Mouse (Mus musculus) natural killer cell, adult 2 months (primary cell): ENCODE results near the gene Nrcam.

Experiments used
- DNase-seq, 2 experiments: peaks; one replicate each; pipeline ENCODE4 v3.0.0; 2022; ENCODE audit warnings: low spot score in 2 of 2

Gene Nrcam

DNA sequence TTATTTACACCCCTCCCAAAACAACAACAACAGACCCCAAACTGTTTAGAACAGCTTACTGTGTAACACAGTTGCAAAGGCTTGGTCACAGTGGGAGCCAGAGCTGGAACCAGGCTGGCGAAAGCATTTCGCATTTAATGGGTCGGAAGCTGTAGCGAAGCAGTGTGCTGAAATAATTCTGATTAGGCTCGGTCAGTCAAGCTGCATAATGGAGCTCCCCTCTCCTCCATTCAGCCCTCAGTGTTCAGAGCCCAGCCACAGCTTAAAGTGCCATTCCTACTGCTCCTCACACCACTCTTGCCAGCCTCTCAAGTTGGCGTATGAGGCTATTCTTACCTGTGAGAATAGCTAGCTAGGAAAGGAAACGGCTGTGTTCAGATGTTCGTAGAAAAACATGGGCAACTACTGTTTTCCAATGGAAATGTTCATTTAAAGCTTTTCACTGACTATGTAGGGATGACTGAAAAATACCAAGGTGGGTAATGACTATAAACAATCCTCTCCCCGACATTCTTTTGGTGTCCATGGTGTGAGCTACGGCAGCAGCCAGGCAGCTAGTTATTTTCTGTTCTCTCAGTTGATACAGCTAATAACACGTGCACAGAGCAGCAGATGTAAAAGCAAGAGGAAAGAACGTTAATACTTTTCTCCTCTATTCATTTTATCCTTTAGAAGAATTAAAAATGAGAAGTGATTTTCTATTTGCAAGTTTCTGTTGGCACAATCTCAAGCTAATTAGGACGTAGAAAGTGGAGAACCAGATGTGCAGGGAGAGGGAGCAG is 108.6 kb downstream of the Nrcam start:
- no peak for DNase-seq

DNA sequence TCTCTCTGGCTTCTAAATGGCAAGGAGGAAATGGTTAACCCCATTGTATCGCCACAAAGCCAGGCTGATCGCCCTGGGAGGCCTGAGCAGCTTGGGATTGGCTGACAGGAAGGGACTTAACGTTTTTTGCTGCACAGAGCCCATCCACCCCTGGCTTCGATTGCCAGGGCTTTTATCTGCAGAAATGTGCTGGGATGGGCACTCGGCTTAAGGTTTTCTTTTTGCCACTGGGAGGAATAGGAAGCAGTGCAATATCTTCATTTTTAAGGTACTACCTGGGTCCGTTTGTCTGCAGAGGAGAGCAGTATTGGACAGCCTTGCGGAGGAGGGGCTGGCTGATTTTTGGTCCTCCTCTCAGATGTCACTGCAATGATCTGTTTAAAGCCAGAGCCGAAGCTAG is 110.2 kb downstream of the Nrcam start:
- no peak for DNase-seq

DNA sequence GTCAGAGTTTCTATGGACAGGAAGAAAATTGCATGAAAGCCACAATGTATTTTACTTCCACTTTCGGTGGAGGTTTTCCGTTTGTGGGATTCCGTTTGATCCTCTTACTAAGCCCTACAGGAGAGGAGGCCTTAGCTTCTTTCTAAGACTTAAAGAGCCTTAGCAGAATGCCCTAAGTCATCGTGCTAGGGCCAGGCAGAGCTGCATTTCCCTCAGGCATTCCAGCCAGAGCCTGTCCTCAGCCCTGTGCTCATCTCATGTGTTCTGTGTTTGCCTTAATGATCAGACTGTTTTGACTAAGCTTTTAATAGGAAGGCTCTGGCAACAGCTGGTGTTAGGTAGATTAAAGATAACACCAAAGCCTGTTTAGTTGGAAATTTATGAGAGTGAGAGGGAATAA is 111.5 kb downstream of the Nrcam start:
- no peak for DNase-seq

DNA sequence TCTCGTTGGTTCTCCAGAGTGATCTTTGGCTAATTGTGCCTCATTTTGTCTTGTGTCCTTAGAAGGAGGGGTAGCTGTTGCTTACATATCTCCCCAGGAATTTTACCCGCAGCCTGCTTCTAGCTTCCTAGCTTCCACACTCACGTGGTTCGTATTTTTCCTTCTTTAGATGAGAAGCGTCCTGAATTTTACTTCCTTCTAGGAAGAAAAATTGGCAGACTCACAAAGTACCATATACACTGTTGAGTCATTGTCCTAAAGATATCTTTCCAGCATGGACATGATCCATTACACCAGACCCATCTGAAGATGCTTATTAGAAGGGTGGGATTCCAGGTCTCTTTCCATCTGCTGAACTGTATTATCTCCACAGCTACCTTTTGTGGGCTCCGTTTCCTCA is 122.2 kb downstream of the Nrcam start:
- no peak for DNase-seq

DNA sequence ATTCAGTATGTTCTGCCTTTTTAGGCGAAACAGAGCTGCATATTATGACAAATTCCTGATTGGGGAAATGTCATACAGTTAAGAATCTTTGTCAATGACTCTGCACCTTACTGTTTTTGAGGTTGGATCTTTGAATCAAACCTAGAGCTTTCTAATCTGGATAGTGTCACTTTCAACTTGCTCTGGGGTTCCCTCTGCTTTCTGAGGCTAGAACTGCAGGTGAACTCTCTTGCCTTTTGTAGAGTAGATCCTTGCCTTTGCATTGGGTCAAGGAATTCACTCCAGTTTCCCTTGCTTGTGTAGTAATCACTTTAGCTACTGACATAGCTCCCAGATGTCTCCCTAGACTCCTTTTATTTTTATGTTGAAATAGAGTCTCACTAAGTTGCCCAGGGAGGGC is 123.1 kb downstream of the Nrcam start:
- no peak for DNase-seq

DNA sequence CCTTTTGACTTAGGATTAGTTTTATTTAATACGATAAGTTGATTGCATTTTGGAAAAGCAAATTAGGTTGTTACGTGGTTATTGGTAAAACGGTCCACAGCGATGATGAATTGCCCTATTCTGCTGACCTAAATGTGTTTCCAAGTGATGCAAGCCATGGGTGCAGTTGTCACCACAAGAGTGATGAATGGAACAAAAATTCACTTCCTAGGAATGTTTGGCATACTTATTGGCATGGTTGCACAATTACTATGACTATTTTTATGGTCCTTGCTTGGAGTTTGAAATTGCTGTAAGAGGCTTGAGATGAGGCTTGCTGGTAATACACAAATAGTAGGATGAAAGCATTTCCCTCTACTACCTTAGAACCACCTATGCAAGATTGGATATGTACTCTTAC is 125.1 kb downstream of the Nrcam start:
- no peak for DNase-seq

DNA sequence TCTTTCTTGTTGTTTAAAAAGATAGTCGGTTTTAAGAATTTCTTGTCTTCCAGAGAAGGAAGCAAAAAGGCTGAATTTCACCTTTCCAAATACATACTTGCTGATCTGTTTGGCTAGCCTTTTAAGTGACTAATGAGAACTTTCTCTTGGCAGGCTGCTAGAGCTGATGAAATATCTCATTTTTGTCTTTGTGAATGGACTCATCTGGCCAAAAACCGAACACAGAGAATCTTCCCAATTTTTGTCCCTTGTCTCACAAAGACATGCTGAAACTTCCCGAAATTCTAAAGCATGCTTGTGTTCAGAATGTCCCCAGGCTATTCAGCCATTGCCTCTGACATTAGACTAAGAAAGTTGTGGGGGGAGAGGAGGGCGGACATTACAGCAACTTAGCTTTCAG is 129.3 kb downstream of the Nrcam start:
- no peak for DNase-seq

DNA sequence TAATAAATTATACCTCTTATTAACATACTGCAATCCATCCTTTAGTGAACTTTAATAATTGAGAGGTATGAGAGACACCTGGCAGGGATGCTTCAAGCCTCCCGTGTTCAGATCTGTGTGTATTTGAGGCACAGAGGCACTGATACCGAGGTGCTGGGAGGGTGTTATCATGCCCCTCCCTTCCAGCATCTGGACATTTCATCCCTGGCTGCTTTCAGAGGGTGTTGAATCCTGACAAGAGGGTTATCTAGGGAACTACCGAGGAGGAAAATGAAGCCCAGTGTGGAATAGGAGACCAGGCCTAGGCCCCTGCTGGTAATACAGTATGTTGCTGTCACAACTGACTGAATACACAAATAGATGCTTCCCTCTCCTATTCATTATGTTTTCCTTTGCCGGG is 133.8 kb downstream of the Nrcam start:
- DNase-seq = no peak

DNA sequence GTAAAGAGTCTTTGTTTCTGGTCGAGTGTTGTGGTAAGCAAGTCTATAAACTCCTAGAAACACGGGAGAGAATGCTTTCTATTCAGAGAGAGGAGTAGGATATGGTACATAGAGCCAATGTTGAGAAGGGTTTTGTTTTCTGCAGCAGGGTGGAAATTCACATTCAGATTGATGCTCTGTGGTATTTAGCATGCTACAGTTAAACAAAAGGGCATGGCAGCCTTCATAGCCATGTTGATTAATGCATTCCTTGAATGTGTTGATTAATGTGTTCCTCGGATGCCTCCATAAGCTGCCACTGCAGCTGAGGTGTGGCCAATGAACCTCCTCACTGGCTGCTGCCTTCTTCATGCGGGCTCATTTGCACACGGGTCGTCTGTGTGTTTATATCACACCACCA is 134.3 kb downstream of the Nrcam start:
- DNase-seq = no peak

DNA sequence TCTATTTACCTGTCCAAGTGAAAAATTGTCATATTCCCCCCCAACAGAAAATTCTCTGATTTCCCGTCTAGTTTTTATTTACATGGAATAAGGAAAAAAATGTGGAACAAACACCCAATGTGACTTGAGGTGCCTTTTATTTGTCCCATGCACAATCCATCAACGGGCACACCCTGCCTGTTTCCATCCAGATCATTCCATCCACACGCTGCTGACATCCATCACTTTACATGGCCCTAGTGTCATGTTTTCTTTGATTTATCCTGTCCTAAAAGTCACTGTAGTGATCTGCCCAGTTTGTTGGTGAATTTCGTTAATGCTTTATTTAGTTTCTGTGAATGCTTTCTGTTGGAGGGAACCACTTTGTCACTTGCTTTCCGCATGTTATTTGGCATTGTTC is 142.4 kb downstream of the Nrcam start:
- DNase-seq = no peak

DNA sequence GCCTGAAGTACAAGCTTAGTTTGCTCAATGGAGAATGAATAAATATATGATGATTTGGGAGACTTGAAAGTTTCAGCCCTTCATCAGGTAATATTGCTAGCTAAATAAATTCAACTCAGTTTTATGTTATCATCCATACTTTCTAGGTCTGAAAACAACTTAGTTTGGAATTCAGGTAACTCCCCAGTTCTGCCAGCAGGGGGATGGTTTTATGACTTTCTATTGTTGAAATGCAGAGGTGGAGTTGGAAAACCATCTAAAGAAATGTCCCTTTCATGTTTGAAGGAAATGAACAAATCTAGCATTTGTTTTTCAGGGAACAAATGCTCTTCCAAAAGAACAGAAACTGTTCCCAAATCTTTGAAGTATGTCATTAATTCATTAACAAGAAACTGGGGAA is 146.7 kb downstream of the Nrcam start:
- no peak for DNase-seq

DNA sequence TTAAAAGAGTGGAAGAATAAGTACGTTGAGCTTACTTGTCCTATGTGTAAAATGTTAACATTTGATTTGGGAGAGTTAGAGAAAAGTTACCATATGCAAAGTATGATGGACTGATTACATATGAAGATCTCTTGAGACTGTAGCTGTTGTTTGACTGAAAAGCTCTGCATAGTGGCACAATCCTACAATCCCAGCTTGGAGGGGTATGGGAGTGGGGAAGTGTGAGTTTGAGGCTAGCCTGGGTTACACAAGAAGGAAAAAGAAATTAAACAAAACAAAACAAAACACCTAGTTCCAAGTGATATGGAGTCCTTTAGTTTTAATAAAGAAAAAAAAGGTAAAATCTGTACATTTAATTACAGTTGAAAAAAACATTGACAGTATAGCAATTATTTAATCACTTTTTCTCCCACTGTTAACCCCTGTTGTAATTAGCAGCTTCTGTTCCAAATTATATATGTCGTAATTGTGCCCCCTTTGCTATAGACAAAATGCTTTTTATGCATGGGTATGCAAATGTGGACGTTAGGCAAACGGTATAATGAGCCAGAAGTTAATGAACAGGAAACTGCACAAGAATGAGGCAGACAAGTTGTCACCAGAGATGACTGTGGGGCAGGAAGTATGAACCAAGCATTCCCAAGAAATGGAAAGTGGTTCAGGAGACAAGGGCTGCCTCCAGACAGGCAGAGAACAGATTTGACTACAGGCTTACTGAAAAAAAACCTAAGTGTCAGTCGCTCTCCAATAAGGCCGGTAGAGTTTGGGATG is 150.8 kb downstream of the Nrcam start:
- DNase-seq = no peak

DNA sequence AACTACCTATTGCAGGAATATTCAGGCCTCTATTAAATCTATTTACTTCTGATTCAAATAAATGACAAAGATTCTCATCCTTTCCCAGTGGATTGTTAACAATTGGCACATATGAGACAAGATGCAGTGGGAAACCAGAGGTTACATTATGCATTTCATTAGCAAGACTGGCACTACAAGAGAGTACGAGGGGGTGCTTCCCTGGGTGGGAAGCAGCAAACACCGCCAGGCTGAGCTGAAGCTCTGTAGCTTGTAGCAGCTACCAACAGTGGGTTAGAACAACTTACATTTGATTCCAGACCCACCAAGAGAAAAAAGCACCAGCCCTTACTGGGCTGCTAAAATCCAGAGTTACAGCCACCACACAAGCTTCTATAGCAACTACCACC is 151.3 kb downstream of the Nrcam start:
- DNase-seq = no peak

DNA sequence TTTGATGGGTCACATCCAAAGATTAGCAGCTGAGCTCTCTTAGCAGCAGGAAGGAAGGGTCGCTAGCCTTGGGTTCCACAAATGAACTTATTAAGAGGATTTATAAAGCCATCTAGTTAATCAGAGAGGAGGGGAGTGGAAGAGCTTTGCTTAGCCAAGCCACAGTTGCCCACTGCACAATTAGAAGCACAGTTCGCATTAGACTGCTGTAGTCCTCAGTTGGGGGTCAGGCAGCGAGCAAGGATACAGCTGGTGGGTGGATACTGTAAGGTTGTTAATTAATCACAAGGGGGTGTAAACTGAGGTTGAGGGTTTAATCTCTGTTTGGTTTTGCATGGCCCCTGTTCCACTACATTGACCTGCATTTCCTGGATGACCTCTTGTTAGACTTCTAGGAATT is 152.7 kb downstream of the Nrcam start:
- DNase-seq = no peak

DNA sequence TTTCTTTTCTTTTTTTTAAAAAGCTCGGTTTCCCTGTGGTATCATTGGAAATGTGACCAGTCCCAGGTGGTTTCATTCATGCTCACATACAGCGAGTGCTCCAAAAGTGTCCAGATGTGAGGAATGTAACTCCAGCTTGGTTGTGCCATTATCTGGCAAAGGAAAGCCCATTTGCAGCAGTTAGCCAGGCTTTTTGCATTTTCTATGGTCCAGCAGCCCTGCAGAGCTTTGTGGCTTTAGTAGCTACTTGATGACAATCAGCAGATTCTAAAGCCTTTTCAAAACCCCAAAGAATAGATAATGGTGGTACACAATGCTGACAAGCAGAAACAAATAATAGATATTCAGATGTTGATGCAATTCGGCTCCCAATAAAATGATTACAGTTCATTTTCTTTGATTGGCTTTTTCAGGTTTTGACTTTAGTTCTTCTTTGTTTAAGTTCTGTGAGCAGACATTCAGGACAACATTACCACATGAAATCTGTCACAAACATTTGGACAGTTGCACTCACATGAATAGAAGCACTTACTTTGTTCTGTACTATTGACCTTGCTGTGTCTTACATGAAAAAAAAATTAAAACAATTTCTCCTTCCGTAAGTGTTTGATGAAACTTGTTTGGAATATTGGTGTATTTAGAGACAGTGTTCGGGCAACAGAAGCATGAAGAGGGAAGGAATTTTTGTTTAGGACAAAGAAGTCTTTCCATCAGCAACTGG is 164.2 kb downstream of the Nrcam start:
- DNase-seq = no peak

DNA sequence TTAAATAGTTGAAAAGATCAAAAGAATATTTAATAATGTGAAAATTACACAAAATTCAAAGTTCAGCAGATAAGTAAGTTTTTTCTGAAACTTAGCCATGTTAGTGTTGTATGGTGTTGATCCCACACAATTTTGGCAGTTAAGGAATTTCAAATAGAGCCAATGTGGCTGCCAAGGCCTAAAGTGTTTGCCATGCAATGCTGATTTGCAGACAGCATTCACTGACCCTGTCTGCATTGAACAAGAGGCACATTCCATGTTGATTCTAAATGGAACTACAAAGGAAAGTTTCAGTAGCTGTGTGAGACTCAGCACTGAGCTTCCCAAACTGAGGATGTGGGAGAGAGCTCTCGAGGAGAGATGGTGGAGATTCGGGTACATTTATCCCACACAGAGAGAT is 169.1 kb downstream of the Nrcam start:
- DNase-seq = no peak

DNA sequence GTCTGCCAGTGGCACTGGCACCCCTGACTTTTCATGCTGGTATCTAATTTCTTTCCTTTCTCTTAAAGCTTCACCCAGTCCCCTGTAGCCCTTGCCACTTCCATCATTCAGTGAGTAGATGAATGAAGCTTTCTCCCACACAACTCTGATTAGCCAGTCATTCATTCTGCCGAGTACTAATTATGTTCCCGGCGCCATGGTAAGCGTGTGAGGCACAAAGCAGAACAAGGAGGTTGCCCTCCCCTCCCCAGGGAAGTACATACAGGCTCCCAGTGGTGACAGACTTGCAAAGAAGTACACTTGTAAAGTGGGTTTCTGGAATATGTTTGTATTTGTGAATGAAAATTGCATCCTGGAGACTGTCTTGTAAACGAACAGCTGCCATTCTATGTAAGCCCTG is 170.2 kb downstream of the Nrcam start:
- DNase-seq = no peak

DNA sequence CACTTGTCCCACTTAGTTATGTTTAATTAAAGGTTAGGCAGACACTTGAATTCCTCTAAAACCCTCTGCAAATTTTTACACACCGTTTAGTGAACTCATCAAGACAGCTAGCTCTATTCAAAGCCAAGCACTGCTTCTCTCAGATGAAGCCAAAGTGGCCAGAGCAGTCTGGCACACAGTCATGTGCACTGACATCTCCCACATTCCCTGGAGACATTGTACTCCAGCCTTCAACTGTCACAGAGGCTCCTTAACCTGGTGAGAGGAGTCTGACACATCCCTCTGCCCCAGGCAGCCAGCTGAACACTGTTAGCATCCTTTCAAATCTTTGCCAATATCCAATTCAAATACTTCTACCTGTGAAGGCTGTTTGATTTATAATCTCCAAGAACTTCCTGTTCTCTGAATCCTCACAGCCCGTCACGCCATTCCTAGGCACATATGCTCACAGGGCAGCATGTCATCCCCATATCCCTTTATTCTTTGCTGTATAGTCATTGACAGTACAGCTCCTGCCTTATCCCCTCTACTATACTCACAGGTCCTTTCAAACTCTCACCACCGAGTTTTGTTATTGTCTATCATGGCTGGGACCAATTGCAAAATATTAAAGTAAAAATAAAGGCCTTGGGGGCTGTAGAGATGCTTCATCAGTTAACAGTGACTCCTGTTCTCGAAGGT is 173.3 kb downstream of the Nrcam start:
- no peak for DNase-seq

DNA sequence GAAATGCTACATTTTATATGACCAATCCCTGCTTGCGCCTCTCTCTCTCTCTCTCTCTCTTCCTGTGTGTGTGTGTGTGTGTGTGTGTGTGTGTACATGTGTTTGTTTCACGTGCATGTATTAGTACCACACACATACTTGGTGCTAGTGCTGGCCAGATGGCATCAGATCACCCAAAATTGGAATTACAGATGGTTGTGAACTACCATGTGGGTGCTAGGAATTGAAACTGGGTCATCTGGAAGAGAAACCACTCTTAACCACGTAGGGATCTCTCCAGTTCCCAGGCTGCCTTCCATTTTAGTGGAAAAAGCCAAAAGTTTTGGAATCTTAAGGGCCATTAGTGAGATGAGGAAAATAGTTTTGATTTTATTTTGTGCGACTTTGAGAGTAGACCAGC is 175.1 kb downstream of the Nrcam start:
- no peak for DNase-seq

DNA sequence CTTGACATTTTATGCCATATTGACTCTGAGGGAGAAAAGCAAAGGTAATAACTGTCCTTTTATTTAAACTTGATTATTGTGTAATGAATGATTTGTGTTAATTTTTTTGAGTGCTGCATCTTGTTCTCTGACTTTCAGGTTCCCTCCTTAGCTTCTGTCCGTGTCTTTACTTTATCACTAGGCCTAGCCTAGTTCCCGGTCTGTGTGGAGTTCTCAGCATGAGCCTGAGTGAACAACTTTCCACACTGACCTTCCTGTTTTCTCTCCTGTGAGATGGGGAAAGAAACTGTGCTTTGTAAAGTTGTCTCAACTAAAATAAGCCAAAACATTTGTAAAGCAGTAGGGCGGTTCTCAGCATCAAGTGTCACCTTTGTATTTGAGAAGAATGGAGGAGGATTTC is 179.9 kb downstream of the Nrcam start:
- DNase-seq = no peak

DNA sequence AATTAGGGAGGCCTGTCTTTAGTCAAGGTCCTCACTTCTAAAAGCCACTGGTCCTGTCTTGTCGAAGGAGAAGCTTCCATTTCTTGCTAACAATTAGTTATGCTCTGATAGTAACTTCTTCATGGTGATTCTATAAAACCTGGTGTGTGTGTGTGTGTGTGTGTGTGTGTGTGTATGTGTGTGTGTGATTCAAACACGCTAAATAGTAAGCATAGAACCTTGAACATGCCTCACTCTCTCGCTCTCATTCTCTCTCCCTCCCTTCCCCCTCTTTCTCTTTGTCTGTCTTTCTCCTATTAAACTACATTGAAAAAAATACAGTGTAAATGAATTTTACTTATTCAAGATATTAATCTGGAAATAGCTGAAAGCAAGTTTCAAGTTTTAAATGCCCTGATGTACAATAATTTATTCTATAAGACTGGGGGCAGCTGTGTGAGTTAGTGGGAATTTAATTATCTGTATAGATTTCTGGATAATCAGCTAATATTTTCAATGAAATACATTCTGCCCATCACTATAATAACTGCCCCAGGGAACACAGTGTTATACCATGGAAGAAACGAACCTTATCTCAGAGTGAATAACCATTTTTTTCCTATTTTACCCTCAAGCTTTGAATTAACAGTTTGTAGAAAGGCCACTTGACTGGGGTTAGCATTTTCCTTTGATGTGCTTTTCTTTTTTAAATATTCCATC is 180.9 kb downstream of the Nrcam start:
- no peak for DNase-seq

DNA sequence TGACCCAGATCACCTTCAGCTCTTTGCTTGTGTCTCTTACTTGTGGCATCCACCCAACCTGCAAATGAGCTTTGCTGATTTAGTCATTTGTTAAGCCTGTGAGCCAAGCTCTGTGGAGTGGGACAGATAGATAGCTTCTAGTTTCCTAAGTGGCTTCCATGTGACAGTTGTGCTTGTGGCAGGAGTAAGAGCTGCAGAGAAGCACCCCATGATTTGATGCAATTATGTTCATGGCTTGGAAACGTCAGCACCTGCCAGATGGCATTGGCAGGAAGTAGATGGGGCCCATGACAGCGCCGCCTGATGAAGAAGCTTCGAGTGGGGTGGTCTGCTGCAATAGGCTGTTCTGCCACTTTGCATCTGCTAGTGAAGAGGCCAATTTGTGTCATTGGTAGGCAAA is 186.4 kb downstream of the Nrcam start:
- no peak for DNase-seq
